Mouse (Mus musculus): ENCODE measurements around the gene Cdsn.
A peak's percentile ranks its signal among the peaks of the same experiment; 100 is the strongest.

GRCm38 (mm10) chr17:35544680-35545079 is 7.2 kb upstream of the Cdsn start:
- peak; percentile 63 for TF ChIP-seq CTCF (IDR thresholded peaks at IDR 0.05; ENCODE audit: control insufficient read depth, insufficient read depth, low read length)
- TF ChIP-seq POLR2A (IDR thresholded peaks at IDR 0.05; ENCODE audit: borderline replicate concordance, control insufficient read depth, low read depth, low read length): no peak
